ENCODE assay signal across 27 mouse cellular contexts in the genomic region with DNA sequence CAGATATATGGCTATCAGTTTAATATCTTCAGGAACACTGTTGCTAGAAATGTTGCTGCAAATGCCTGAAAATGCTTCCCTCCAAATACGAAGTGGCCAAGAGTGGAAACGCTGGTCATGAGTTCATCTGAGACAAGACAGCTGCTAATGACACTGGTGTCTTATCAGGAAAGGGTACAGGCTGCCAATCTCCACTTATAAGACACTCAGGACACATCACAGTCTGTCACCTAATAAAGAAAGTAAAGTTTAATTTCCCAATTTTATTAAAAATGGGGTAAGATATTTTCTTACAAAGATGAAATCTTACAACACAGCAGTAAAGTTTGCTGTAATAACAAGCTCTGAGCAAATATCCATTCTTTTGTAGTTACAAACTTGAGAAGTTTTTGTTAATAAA.
"Had no signal": no experiment of that assay in that cellular context is flagged by ENCODE, and none has a peak within 500 bp of the region (broad histone marks: within the 10 kb centered on the region; RNA-seq: fewer than 3 reads in every experiment).

No protein-coding gene starts in this region.

- H3K36me3 ChIP-seq: embryonic facial prominence, embryonic 10.5 days; embryonic facial prominence, embryonic 12.5 days; embryonic facial prominence, embryonic 13.5 days; embryonic facial prominence, embryonic 15.5 days; forebrain, embryonic 10.5 days; forebrain, embryonic 12.5 days; forebrain, embryonic 15.5 days had no signal

- DNase-seq: cerebellum, adult 8-10 months; cerebellum, adult 9-10 months; cerebellum, adult 9-11 months; cerebellum, postnatal 10 days; cerebellum, postnatal 14 days; cerebellum, postnatal 25 days; cerebellum, postnatal 36 days; embryo, embryonic 11 days; forebrain, postnatal 0 days; gastrocnemius, adult 2 months; gastrocnemius, postnatal 10 days; gastrocnemius, postnatal 14 days; gastrocnemius, postnatal 25 days; gastrocnemius, postnatal 36 days; heart, adult 18-20 months; heart, adult 2 months had no signal

- H3K9me3 ChIP-seq: embryonic facial prominence, embryonic 10.5 days; embryonic facial prominence, embryonic 12.5 days; embryonic facial prominence, embryonic 13.5 days; embryonic facial prominence, embryonic 15.5 days; forebrain, embryonic 10.5 days; forebrain, embryonic 12.5 days; forebrain, embryonic 13.5 days; forebrain, embryonic 15.5 days had no signal

- H3K4me1 ChIP-seq: embryonic facial prominence, embryonic 12.5 days; embryonic facial prominence, embryonic 13.5 days; embryonic facial prominence, embryonic 15.5 days; forebrain, embryonic 12.5 days had no signal

- H3K4me3 ChIP-seq: embryonic facial prominence, embryonic 10.5 days; embryonic facial prominence, embryonic 12.5 days; embryonic facial prominence, embryonic 13.5 days; embryonic facial prominence, embryonic 15.5 days; erythroblast, embryonic 14.5 days; forebrain, embryonic 10.5 days; forebrain, embryonic 12.5 days; forebrain, embryonic 13.5 days; forebrain, embryonic 15.5 days; gastrocnemius, adult 2 months; heart, adult 2 months had no signal

- ATAC-seq: forebrain, embryonic 13.5 days; forebrain, embryonic 14.5 days; forebrain, embryonic 15.5 days; forebrain, embryonic 16.5 days; forebrain, postnatal 0 days had no signal

- H3K4me2 ChIP-seq: embryonic facial prominence, embryonic 12.5 days; embryonic facial prominence, embryonic 13.5 days; embryonic facial prominence, embryonic 15.5 days; forebrain, embryonic 12.5 days; forebrain, embryonic 13.5 days; forebrain, embryonic 15.5 days had no signal

- H3K27me3 ChIP-seq: embryonic facial prominence, embryonic 12.5 days; embryonic facial prominence, embryonic 15.5 days had no signal

- H3K27ac ChIP-seq: embryonic facial prominence, embryonic 10.5 days; embryonic facial prominence, embryonic 12.5 days; embryonic facial prominence, embryonic 13.5 days; embryonic facial prominence, embryonic 15.5 days; forebrain, embryonic 10.5 days; forebrain, embryonic 12.5 days; forebrain, embryonic 13.5 days; forebrain, embryonic 15.5 days; gastrocnemius, adult 2 months; heart, adult 2 months had no signal

- H3K9ac ChIP-seq: embryonic facial prominence, embryonic 12.5 days; embryonic facial prominence, embryonic 13.5 days; embryonic facial prominence, embryonic 15.5 days; forebrain, embryonic 12.5 days; forebrain, embryonic 13.5 days; forebrain, embryonic 15.5 days; forebrain, postnatal 0 days had no signal
